Mouse (Mus musculus) heart, embryonic 15.5 days (tissue): ENCODE measurements around the gene Mylk2. TPM values are rescaled to one million over a fixed set of nuclear protein-coding genes. Genes with fewer than 3 reads are reported as not detected.

Experiments
- ATAC-seq: fragments of 200-750 bp; cut with Nextera tagmentation; replicated peaks from 2 replicates; pipeline ENCODE4 v1.8.0; 2017; ENCODE audit warnings: low read depth, moderate TSS enrichment; ENCODE audit not compliant: insufficient number of reproducible peaks, insufficient read depth, low FRiP score
- H3K27ac ChIP-seq: fragments of 300-500 bp; sonication (generic); 2 replicates; pipeline ENCODE4 v1.5.1; 2015; ENCODE audit warnings: mild to moderate bottlenecking, inconsistent platforms
- H3K27me3 ChIP-seq: fragments of 300-500 bp; sonication (generic); 2 replicates; pipeline ENCODE4 v1.6.1; 2015; ENCODE audit warnings: inconsistent platforms
- H3K36me3 ChIP-seq: fragments of 300-500 bp; sonication (generic); 2 replicates; pipeline ENCODE4 v1.6.1; 2015; ENCODE audit warnings: mild to moderate bottlenecking, inconsistent platforms
- H3K4me1 ChIP-seq: fragments of 300-500 bp; sonication (generic); replicated peaks from 2 replicates; pipeline ENCODE4 v1.6.1; 2015; ENCODE audit warnings: inconsistent platforms
- H3K4me2 ChIP-seq: fragments of 300-500 bp; sonication (generic); 2 replicates; pipeline ENCODE4 v1.6.1; 2015; ENCODE audit warnings: inconsistent platforms, mild to moderate bottlenecking, moderate library complexity
- H3K4me3 ChIP-seq: fragments of 300-500 bp; sonication (generic); 2 replicates; pipeline ENCODE4 v1.5.1; 2015; ENCODE audit warnings: mild to moderate bottlenecking, inconsistent platforms
- H3K9ac ChIP-seq: fragments of 300-500 bp; sonication (generic); 2 replicates; pipeline ENCODE4 v1.6.1; 2015; ENCODE audit warnings: mild to moderate bottlenecking, inconsistent platforms
- H3K9me3 ChIP-seq: fragments of 300-500 bp; sonication (generic); replicated peaks from 2 replicates; pipeline ENCODE4 v1.6.1; 2016; ENCODE audit warnings: inconsistent platforms
- WGBS: fragments of 180-500 bp; shearing (Covaris S2); methylation state at CpG from one replicate; pipeline ENCODE4 v1.1.7; 2015; ENCODE audit warnings: mixed read lengths; 5-methylcytosine and 5-hydroxymethylcytosine counted together
- polyA plus RNA-seq: library from polyadenylated mRNA; unstranded; fragments of >200 nt; fragmentation: Nextera tagmentation; extraction: Ambion mirVana; gene quantifications from 2 replicates; pipeline ENCODE4 v1.2.1, GENCODE M21; 2015

Mylk2 gene
- polyA plus RNA-seq, 1 experiment from 2014 or later = 0.15 TPM

DNA sequence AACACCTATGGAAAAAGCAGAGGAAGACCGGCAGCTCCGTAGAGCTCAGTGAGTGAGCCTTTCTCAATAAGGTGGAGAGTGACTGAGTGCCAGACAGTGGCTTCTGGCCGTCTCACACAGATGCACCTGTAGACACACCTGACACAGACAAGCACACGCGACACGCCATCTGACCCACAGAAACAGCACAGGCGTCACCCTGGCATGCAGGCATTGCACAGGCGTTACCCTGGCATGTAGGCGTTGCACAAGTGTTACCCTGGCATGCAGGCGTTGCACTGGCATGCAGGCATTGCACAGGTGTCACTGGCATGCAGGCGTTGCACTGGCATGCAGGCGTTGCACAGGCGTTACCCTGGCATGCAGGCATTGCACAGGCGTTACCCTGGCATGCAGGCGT is 9.9 kb upstream of the Mylk2 start:
- Histone ChIP-seq H3K9ac (no peak overlapping the region), H3K36me3 (no peaks in the 10 kb centered on the region; the same call in 1 of the 2 replicates), H3K27me3 (no peaks in the 10 kb centered on the region), H3K4me1 (peaks cover 25% of the 10 kb centered on the region), H3K27ac (no peak overlapping the region), H3K9me3 (no peaks in the 10 kb centered on the region), H3K4me3 (no peak overlapping the region), H3K4me2 (no peak overlapping the region)
- 89% methylated on average over 15 of the region's 15 CpGs for WGBS
- ATAC-seq = no peak

GRCm38 (mm10) chr2:152902658-152903057 is 8.5 kb upstream of the Mylk2 start:
- H3K4me1 ChIP-seq = peaks cover 39% of the 10 kb centered on the region
- WGBS = 56% methylated on average over 3 of the region's 3 CpGs
- no peak for ATAC-seq

GRCm38 (mm10) chr2:152903586-152903985 is 7.6 kb upstream of the Mylk2 start:
- Histone ChIP-seq H3K27me3 (no peaks in the 10 kb centered on the region), H3K4me2 (no peak overlapping the region), H3K36me3 (no peaks in the 10 kb centered on the region), H3K27ac (no peak overlapping the region), H3K4me3 (no peak overlapping the region), H3K9me3 (no peaks in the 10 kb centered on the region), H3K4me1 (peaks cover 40% of the 10 kb centered on the region), H3K9ac (no peak overlapping the region)
- ATAC-seq = no peak
- WGBS = 69% methylated on average over 4 of the region's 4 CpGs

More at GRCm38 (mm10) chr2:152902658-152903057, 8.5 kb upstream of the Mylk2 start:
- Histone ChIP-seq H3K36me3 (no peaks in the 10 kb centered on the region), H3K9me3 (no peaks in the 10 kb centered on the region), H3K4me3 (no peak overlapping the region), H3K9ac (no peak overlapping the region), H3K27ac (no peak overlapping the region), H3K27me3 (no peaks in the 10 kb centered on the region), H3K4me2 (no peak overlapping the region)

DNA sequence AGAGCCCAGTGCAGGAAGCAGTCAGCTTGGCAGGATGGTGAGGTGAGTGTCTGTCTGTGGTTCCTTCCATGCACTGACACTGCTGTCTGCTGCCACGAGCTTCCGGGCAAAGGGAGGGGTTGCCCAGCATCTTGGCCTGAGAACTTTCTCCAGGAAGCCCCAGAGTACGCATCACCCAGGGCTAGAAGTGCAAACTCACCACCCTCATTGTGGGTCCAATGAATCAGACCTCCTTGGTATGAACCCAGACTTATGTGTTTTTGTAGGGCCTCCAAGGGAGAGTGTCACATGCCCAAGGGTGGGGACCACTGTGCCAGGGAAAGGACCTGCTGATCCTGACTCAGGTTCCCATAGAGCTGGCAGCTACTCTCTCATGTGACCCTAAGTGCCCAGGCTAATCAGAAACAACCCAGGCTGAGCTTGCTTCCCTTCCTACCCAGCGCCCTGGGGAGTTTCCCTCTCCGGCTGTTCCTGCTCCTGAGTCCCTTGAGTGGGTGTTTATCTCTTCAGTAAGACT is 7.0 kb upstream of the Mylk2 start:
- H3K9ac ChIP-seq = no peak overlapping the region
- H3K4me1 ChIP-seq = peaks cover 40% of the 10 kb centered on the region
- H3K9me3 ChIP-seq = no peaks in the 10 kb centered on the region
- H3K36me3 ChIP-seq = no peaks in the 10 kb centered on the region
- 56% methylated on average over 5 of the region's 5 CpGs for WGBS
- no peaks in the 10 kb centered on the region; the same call in 1 of the 2 replicates for H3K27me3 ChIP-seq
- peak overlapping the region; percentile 82 for H3K27ac ChIP-seq
- H3K4me3 ChIP-seq = no peak overlapping the region
- ATAC-seq = no peak; the same call in 1 of the 2 replicates
- no peak overlapping the region for H3K4me2 ChIP-seq

DNA sequence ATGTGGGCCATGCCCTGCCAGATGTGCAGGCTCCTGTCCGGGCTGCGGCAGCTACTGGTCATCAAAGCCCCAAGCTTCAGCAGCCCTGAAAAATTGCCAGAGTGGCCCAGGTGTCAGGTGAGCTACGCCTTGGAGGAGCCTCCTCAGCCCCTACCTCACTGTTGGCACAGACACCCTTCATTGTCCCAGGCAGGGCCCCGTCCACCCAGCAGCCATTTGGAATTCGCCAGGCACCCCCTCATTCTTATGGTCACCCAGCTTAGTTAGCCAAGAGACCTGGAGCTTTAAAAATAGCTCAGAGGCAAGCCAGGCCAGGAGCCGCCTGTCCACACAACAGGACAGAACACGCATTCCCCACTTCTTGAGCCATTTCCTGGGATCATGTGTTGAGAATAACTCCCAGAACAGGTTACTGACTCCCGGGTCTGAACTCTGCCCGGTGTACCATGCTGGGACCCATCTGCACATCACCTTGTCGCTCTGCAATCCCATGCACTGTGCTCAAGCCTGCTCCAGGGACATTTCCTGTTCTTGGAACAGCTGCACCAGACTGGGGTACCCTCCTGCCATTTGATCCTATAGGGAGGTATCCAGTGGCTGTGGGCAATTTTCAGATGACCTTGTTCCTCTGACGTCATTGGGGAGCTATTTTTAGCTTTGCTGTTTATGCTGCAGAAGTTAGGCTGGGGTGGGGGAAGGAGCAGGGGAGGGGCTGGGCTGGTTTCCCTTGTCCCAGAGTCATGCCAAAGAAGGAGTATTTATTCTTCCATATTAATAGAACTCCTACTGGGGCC is 5.9 kb upstream of the Mylk2 start:
- peaks cover 3% of the 10 kb centered on the region for H3K27me3 ChIP-seq
- peak overlapping the region; percentile 12 for H3K4me2 ChIP-seq
- H3K27ac ChIP-seq = peak overlapping the region; percentile 82
- peaks cover 40% of the 10 kb centered on the region for H3K4me1 ChIP-seq
- no peak overlapping the region for H3K9ac ChIP-seq
- H3K9me3 ChIP-seq = no peaks in the 10 kb centered on the region
- ATAC-seq = peak; percentile 24; the same call in 1 of the 2 replicates
- 31% methylated on average over 11 of the region's 11 CpGs for WGBS
- no peak overlapping the region for H3K4me3 ChIP-seq
- H3K36me3 ChIP-seq = no peaks in the 10 kb centered on the region

- Histone ChIP-seq H3K4me3 (no peak overlapping the region), H3K27me3 (peaks cover 15% of the 10 kb centered on the region), H3K4me2 (no peak overlapping the region), H3K36me3 (no peaks in the 10 kb centered on the region), H3K4me1 (peaks cover 46% of the 10 kb centered on the region), H3K27ac (peak overlapping the region; percentile 82), H3K9me3 (no peaks in the 10 kb centered on the region), H3K9ac (no peak overlapping the region)
- WGBS = 50% methylated on average over 9 of the region's 9 CpGs
- ATAC-seq = no peak
These were observed 4.7 kb upstream of the Mylk2 start for GRCm38 (mm10) chr2:152906274-152907037.

GRCm38 (mm10) chr2:152907114-152907943 is 3.8 kb upstream of the Mylk2 start:
- H3K4me1 ChIP-seq = peaks cover 46% of the 10 kb centered on the region
- no peaks in the 10 kb centered on the region for H3K9me3 ChIP-seq
- no peak overlapping the region for H3K4me3 ChIP-seq
- H3K4me2 ChIP-seq = no peak overlapping the region
- H3K9ac ChIP-seq = no peak overlapping the region
- no peaks in the 10 kb centered on the region for H3K36me3 ChIP-seq
- H3K27me3 ChIP-seq = peaks cover 24% of the 10 kb centered on the region
- WGBS = 54% methylated on average over 14 of the region's 14 CpGs
- no peak for ATAC-seq
- no peak overlapping the region for H3K27ac ChIP-seq

DNA sequence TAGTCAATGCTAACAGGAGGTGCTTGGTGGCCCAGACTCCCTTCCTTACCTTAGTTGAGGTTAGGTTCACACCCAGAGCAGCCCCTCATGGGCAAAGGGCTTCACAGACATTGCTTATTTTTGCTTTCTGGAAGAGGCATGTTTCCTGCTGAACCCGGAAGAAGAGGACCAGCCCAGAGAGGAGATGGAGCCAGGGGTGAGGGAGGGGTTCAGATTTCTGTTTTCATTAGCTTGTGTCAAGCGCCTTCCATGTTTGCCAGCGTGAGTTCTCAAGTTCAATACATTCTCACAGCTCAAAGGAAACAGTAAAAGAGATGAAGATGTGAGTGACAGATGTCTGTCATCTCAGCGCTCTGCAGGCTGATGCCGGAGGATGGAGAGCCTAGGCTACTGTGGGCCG is 1.3 kb upstream of the Mylk2 start:
- no peak overlapping the region for H3K4me2 ChIP-seq
- no peak overlapping the region for H3K27ac ChIP-seq
- no peaks in the 10 kb centered on the region for H3K36me3 ChIP-seq
- H3K9me3 ChIP-seq = no peaks in the 10 kb centered on the region
- H3K4me3 ChIP-seq = no peak overlapping the region
- 65% methylated on average over 6 of the region's 6 CpGs for WGBS
- H3K4me1 ChIP-seq = peaks cover 44% of the 10 kb centered on the region
- ATAC-seq = no peak
- peaks cover 42% of the 10 kb centered on the region for H3K27me3 ChIP-seq
- no peak overlapping the region for H3K9ac ChIP-seq

- H3K4me2 ChIP-seq = no peak overlapping the region
- no peak overlapping the region for H3K27ac ChIP-seq
- no peaks in the 10 kb centered on the region for H3K9me3 ChIP-seq
- no peak overlapping the region for H3K4me3 ChIP-seq
- H3K36me3 ChIP-seq = no peaks in the 10 kb centered on the region
- no peak for ATAC-seq
- peaks cover 47% of the 10 kb centered on the region for H3K27me3 ChIP-seq
- WGBS = 29% methylated on average over 6 of the region's 6 CpGs
- no peak overlapping the region for H3K9ac ChIP-seq
- H3K4me1 ChIP-seq = peaks cover 32% of the 10 kb centered on the region
These were observed 280 bp downstream of the Mylk2 start for GRCm38 (mm10) chr2:152911432-152911831.

GRCm38 (mm10) chr2:152913471-152913870 is 2.3 kb downstream of the Mylk2 start:
- Histone ChIP-seq H3K4me3 (no peak overlapping the region), H3K4me2 (no peak overlapping the region), H3K4me1 (peaks cover 29% of the 10 kb centered on the region), H3K9ac (no peak overlapping the region), H3K27ac (no peak overlapping the region), H3K27me3 (peaks cover 58% of the 10 kb centered on the region), H3K36me3 (no peaks in the 10 kb centered on the region), H3K9me3 (no peaks in the 10 kb centered on the region)
- ATAC-seq = no peak
- WGBS = 41% methylated on average over 7 of the region's 7 CpGs
